Mouse (Mus musculus) midbrain, embryonic 13.5 days (tissue): ENCODE results near the gene Acer3. TPM values are rescaled to one million over a fixed set of nuclear protein-coding genes. Genes with fewer than 3 reads are reported as not detected.
A peak's percentile ranks its signal among the peaks of the same experiment; 100 is the strongest.
"Not testable (repeated sequence)": the region's sequence is repeated elsewhere in the genome, so short reads cannot be mapped to it uniquely, and the experiment has no call there.

Source experiments
- ATAC-seq: fragments of 200-750 bp; cut with Nextera tagmentation; 2 replicates; pipeline ENCODE4 v1.8.0; 2017; ENCODE audit warnings: mild to moderate bottlenecking, moderate TSS enrichment, moderate library complexity
- H3K27ac ChIP-seq: fragments of 300-500 bp; sonication (generic); 2 replicates; pipeline ENCODE4 v1.5.1; 2015; ENCODE audit warnings: inconsistent platforms, mild to moderate bottlenecking, moderate library complexity
- H3K27me3 ChIP-seq: fragments of 300-500 bp; sonication (generic); 2 replicates; pipeline ENCODE4 v1.6.1; 2015; ENCODE audit warnings: mild to moderate bottlenecking, inconsistent platforms
- H3K36me3 ChIP-seq: fragments of 300-500 bp; sonication (generic); 2 replicates; pipeline ENCODE4 v1.6.1; 2015; ENCODE audit warnings: mild to moderate bottlenecking, inconsistent platforms
- H3K4me1 ChIP-seq: fragments of 300-500 bp; sonication (generic); replicated peaks from 2 replicates; pipeline ENCODE4 v1.6.1; 2015; ENCODE audit warnings: inconsistent platforms
- H3K4me2 ChIP-seq: fragments of 300-500 bp; sonication (generic); replicated peaks from 2 replicates; pipeline ENCODE4 v1.6.1; 2015; ENCODE audit warnings: moderate library complexity, mild to moderate bottlenecking, inconsistent platforms
- H3K4me3 ChIP-seq: fragments of 300-500 bp; sonication (generic); replicated peaks from 2 replicates; pipeline ENCODE4 v1.5.1; 2015; ENCODE audit warnings: mild to moderate bottlenecking, inconsistent platforms
- H3K9ac ChIP-seq: fragments of 300-500 bp; sonication (generic); replicated peaks from 2 replicates; pipeline ENCODE4 v1.6.1; 2015; ENCODE audit warnings: mild to moderate bottlenecking, inconsistent platforms
- H3K9me3 ChIP-seq: fragments of 300-500 bp; sonication (generic); 2 replicates; pipeline ENCODE4 v1.6.1; 2016; ENCODE audit warnings: mild to moderate bottlenecking, inconsistent platforms
- whole genome bisulfite sequencing: fragments of 180-500 bp; shearing (Covaris S2); methylation state at CpG from one replicate; pipeline ENCODE4 v1.1.7; 2015; 5-methylcytosine and 5-hydroxymethylcytosine counted together
- polyA plus RNA-seq: library from polyadenylated mRNA; unstranded; fragments of >200 nt; fragmentation: Nextera tagmentation; extraction: Ambion mirVana; gene quantifications from 2 replicates; pipeline ENCODE4 v1.2.1, GENCODE M21; 2015

The Acer3 gene
- polyA plus RNA-seq, 1 experiment from 2014 or later, result 13.6 TPM

- H3K36me3 ChIP-seq, result no peaks in the 10 kb centered on the region
- 72% methylated on average over 4 of the region's 4 CpGs for WGBS
- no peaks in the 10 kb centered on the region for H3K9me3 ChIP-seq
- H3K4me1 ChIP-seq, result peaks cover 16% of the 10 kb centered on the region
- no peaks in the 10 kb centered on the region for H3K27me3 ChIP-seq
- no peak overlapping the region for H3K4me2 ChIP-seq
- H3K27ac ChIP-seq, result no peak overlapping the region
- no peak overlapping the region for H3K4me3 ChIP-seq
- ATAC-seq, result no peak
- no peak overlapping the region for H3K9ac ChIP-seq
These were observed 8.7 kb downstream of the Acer3 start for GRCm38 (mm10) chr7:98312185-98312920.

GRCm38 (mm10) chr7:98310266-98310665 lies 10.7 kb downstream of the Acer3 start:
- H3K4me2 ChIP-seq, result no peak overlapping the region
- H3K36me3 ChIP-seq, result no peaks in the 10 kb centered on the region
- no peaks in the 10 kb centered on the region for H3K9me3 ChIP-seq
- peaks cover 16% of the 10 kb centered on the region for H3K4me1 ChIP-seq
- no peak overlapping the region for H3K4me3 ChIP-seq
- H3K27ac ChIP-seq, result no peak overlapping the region
- no peak overlapping the region for H3K9ac ChIP-seq
- no peaks in the 10 kb centered on the region for H3K27me3 ChIP-seq
- ATAC-seq, result no peak
- WGBS, result 64% methylated on average over 6 of the region's 6 CpGs

GRCm38 (mm10) chr7:98309219-98310030 lies 11.6 kb downstream of the Acer3 start:
- Histone ChIP-seq H3K4me2 (peak overlapping the region; percentile 82), H3K9me3 (no peaks in the 10 kb centered on the region), H3K4me1 (peaks cover 16% of the 10 kb centered on the region), H3K27ac (peak overlapping the region; percentile 52), H3K36me3 (no peaks in the 10 kb centered on the region), H3K27me3 (no peaks in the 10 kb centered on the region), H3K9ac (peak overlapping the region; percentile 75), H3K4me3 (peak overlapping the region; percentile 60)
- WGBS, result under 1% methylated on average over 53 of the region's 53 CpGs
- peak; percentile 99 for ATAC-seq

- WGBS, result 0% methylated on average over 33 of the region's 33 CpGs
- no peaks in the 10 kb centered on the region for H3K36me3 ChIP-seq
- H3K9me3 ChIP-seq, result no peaks in the 10 kb centered on the region
- peak overlapping the region; percentile 52 for H3K27ac ChIP-seq
- peak overlapping the region; percentile 60 for H3K4me3 ChIP-seq
- peak overlapping the region; percentile 82 for H3K4me2 ChIP-seq
- peaks cover 16% of the 10 kb centered on the region for H3K4me1 ChIP-seq
- no peak for ATAC-seq
- H3K27me3 ChIP-seq, result no peaks in the 10 kb centered on the region
- H3K9ac ChIP-seq, result peak overlapping the region; percentile 75
These were observed 12.3 kb downstream of the Acer3 start for GRCm38 (mm10) chr7:98308607-98309218.

- Histone ChIP-seq H3K27ac (no peak overlapping the region), H3K4me1 (peaks cover 16% of the 10 kb centered on the region), H3K4me3 (peak overlapping the region; percentile 60), H3K4me2 (peak overlapping the region; percentile 82), H3K9me3 (no peaks in the 10 kb centered on the region), H3K27me3 (no peaks in the 10 kb centered on the region), H3K9ac (peak overlapping the region; percentile 75), H3K36me3 (no peaks in the 10 kb centered on the region)
- WGBS, result 49% methylated on average over 9 of the region's 9 CpGs
- ATAC-seq, result no peak
These were observed 12.9 kb downstream of the Acer3 start for GRCm38 (mm10) chr7:98307921-98308606.

GRCm38 (mm10) chr7:98307411-98307810 lies 13.6 kb downstream of the Acer3 start:
- H3K27me3 ChIP-seq, result no peaks in the 10 kb centered on the region
- WGBS, result 94% methylated on average over 2 of the region's 2 CpGs
- no peaks in the 10 kb centered on the region for H3K36me3 ChIP-seq
- H3K4me3 ChIP-seq, result no peak overlapping the region
- no peak overlapping the region for H3K27ac ChIP-seq
- no peak for ATAC-seq
- no peak overlapping the region for H3K4me2 ChIP-seq
- H3K9ac ChIP-seq, result no peak overlapping the region
- no peaks in the 10 kb centered on the region for H3K9me3 ChIP-seq
- H3K4me1 ChIP-seq, result peaks cover 16% of the 10 kb centered on the region

GRCm38 (mm10) chr7:98292901-98293300 lies 28.1 kb downstream of the Acer3 start:
- Histone ChIP-seq H3K4me1 (no peaks in the 10 kb centered on the region), H3K27me3 (no peaks in the 10 kb centered on the region), H3K4me3 (no peak overlapping the region), H3K9me3 (no peaks in the 10 kb centered on the region), H3K27ac (no peak overlapping the region), H3K36me3 (no peaks in the 10 kb centered on the region), H3K4me2 (no peak overlapping the region), H3K9ac (no peak overlapping the region)
- 97% methylated on average over 1 of the region's 1 CpGs for WGBS
- no peak for ATAC-seq

GRCm38 (mm10) chr7:98289585-98289984 lies 31.4 kb downstream of the Acer3 start:
- H3K9me3 ChIP-seq, result no peaks in the 10 kb centered on the region
- H3K27me3 ChIP-seq, result no peaks in the 10 kb centered on the region
- no peak overlapping the region for H3K4me2 ChIP-seq
- no peaks in the 10 kb centered on the region for H3K4me1 ChIP-seq
- no peaks in the 10 kb centered on the region for H3K36me3 ChIP-seq
- H3K9ac ChIP-seq, result no peak overlapping the region
- H3K27ac ChIP-seq, result no peak overlapping the region
- no peak for ATAC-seq
- no peak overlapping the region for H3K4me3 ChIP-seq
- WGBS, result 36% methylated on average over 3 of the region's 3 CpGs

GRCm38 (mm10) chr7:98276263-98276662 lies 44.7 kb downstream of the Acer3 start:
- H3K4me3 ChIP-seq, result no peak overlapping the region
- no peaks in the 10 kb centered on the region for H3K27me3 ChIP-seq
- ATAC-seq, result no peak
- no peak overlapping the region for H3K27ac ChIP-seq
- H3K9me3 ChIP-seq, result no peaks in the 10 kb centered on the region
- H3K4me2 ChIP-seq, result no peak overlapping the region
- H3K36me3 ChIP-seq, result no peaks in the 10 kb centered on the region
- H3K4me1 ChIP-seq, result no peaks in the 10 kb centered on the region
- H3K9ac ChIP-seq, result no peak overlapping the region

- 14% methylated on average over 14 of the region's 15 CpGs for WGBS
- H3K4me3 ChIP-seq, result 0 out of 2 replicates have a peak overlapping the region, but pooled peaks have one; percentile 15
- H3K27ac ChIP-seq, H3K27me3 ChIP-seq, H3K9me3 ChIP-seq, ATAC-seq, H3K36me3 ChIP-seq, H3K9ac ChIP-seq, H3K4me1 ChIP-seq: not testable (repeated sequence)
- H3K4me2 ChIP-seq, result peak overlapping the region; percentile 30
These were observed 52.8 kb downstream of the Acer3 start for GRCm38 (mm10) chr7:98268166-98268565.

GRCm38 (mm10) chr7:98252520-98252919 lies 68.5 kb downstream of the Acer3 start:
- Histone ChIP-seq H3K36me3 (no peaks in the 10 kb centered on the region), H3K4me3 (no peak overlapping the region), H3K27ac (no peak overlapping the region), H3K4me1 (no peaks in the 10 kb centered on the region), H3K9me3 (no peaks in the 10 kb centered on the region), H3K27me3 (no peaks in the 10 kb centered on the region), H3K9ac (no peak overlapping the region), H3K4me2 (no peak overlapping the region)
- WGBS, result 93% methylated on average over 2 of the region's 2 CpGs
- no peak for ATAC-seq
